Mouse (Mus musculus) forelimb bud, embryonic 11.5 days (tissue): ENCODE results near the gene Gsc2.

Experiments
- DNase-seq: peaks from one replicate; pipeline ENCODE4 v3.0.0-alpha.2; 2012; ENCODE audit warnings: low read depth, low spot score

Gsc2 gene

GRCm38 (mm10) chr16:17927351-17928082 is 12.7 kb upstream of the Gsc2 start:
- no peak for DNase-seq

GRCm38 (mm10) chr16:17922163-17922538 is 7.3 kb upstream of the Gsc2 start:
- DNase-seq = no peak

GRCm38 (mm10) chr16:17921325-17922162 is 6.7 kb upstream of the Gsc2 start:
- DNase-seq = peak; percentile 99

GRCm38 (mm10) chr16:17920586-17920985 is 5.7 kb upstream of the Gsc2 start:
- no peak for DNase-seq

GRCm38 (mm10) chr16:17911052-17911595 is 3.7 kb downstream of the Gsc2 start, which contains the start of gene Ess2:
Gene Ess2, minus strand, starts transcription at chr16:17911348.
- DNase-seq = peak; percentile 97

GRCm38 (mm10) chr16:17898462-17898861 is 16.4 kb downstream of the Gsc2 start, which contains the start of the genes Dgcr2 and Tssk2:
Gene Dgcr2, minus strand, starts transcription at chr16:17898562.
Gene Tssk2, plus strand, starts transcription at chr16:17898637.
- no peak for DNase-seq

GRCm38 (mm10) chr16:17896091-17896490 is 18.8 kb downstream of the Gsc2 start:
- no peak for DNase-seq

GRCm38 (mm10) chr16:17893923-17894322 is 20.9 kb downstream of the Gsc2 start, which contains the start of gene Tssk1:
Gene Tssk1, plus strand, starts transcription at chr16:17894223.
- no peak for DNase-seq

GRCm38 (mm10) chr16:17892606-17893005 is 22.3 kb downstream of the Gsc2 start:
- DNase-seq = no peak

- DNase-seq = peak; percentile 97
Observed at GRCm38 (mm10) chr16:17891567-17891959, 23.3 kb downstream of the Gsc2 start, which contains the start of gene Gm20518. Gene Gm20518, minus strand, starts transcription at chr16:17891671.

GRCm38 (mm10) chr16:17890917-17891566 is 23.8 kb downstream of the Gsc2 start:
- DNase-seq = peak; percentile 35

GRCm38 (mm10) chr16:17890342-17890727 is 24.5 kb downstream of the Gsc2 start:
- no peak for DNase-seq

GRCm38 (mm10) chr16:17889689-17890341 is 25.0 kb downstream of the Gsc2 start:
- DNase-seq = no peak

GRCm38 (mm10) chr16:17884116-17884515 is 30.7 kb downstream of the Gsc2 start:
- DNase-seq = no peak

GRCm38 (mm10) chr16:17882196-17882595 is 32.7 kb downstream of the Gsc2 start:
- no peak for DNase-seq

- DNase-seq = no peak
Observed at GRCm38 (mm10) chr16:17879571-17879970, 35.3 kb downstream of the Gsc2 start.

GRCm38 (mm10) chr16:17876096-17876495 is 38.8 kb downstream of the Gsc2 start:
- DNase-seq = no peak

- DNase-seq = no peak
Observed at GRCm38 (mm10) chr16:17875174-17875573, 39.7 kb downstream of the Gsc2 start.

GRCm38 (mm10) chr16:17872995-17873394 is 41.9 kb downstream of the Gsc2 start:
- DNase-seq = no peak

GRCm38 (mm10) chr16:17871248-17871647 is 43.6 kb downstream of the Gsc2 start:
- no peak for DNase-seq

GRCm38 (mm10) chr16:17865770-17866169 is 49.1 kb downstream of the Gsc2 start:
- DNase-seq = peak; percentile 11
